Mouse (Mus musculus): ENCODE data around the gene Tnc.
"Not testable (repeated sequence)": the region's sequence is repeated elsewhere in the genome, so short reads cannot be mapped to it uniquely, and the experiment has no call there.

Tnc gene

DNA sequence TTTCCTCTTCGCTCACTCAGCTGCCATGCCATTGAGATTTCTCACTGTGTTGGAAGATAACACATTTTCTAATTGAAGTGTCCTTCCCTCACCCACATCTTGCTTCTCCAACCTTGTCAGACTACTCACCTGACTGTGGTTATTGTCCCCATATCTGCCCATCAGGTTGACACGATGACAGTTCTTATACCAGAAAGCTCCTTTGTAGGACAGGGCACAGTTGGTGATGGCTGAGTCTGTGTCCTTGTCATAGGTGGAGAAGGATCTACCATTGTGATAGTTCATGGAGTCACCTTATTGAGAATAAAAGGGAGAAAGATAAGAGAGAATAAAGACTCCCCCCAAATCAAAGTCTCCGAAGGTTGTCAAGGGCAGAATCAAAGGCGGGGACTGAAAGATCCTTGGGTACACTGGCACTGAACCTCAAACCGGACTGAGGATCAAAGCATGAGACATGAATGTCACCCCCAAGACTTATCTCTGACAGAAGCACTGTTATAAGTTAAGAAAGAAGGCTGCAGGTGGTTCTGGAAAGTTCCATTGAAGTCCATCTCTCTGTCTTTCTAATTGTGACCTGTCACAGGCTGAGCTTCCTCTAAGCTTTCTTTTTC is 84.9 kb downstream of the Tnc start:
- no peak for DNase-seq

DNA sequence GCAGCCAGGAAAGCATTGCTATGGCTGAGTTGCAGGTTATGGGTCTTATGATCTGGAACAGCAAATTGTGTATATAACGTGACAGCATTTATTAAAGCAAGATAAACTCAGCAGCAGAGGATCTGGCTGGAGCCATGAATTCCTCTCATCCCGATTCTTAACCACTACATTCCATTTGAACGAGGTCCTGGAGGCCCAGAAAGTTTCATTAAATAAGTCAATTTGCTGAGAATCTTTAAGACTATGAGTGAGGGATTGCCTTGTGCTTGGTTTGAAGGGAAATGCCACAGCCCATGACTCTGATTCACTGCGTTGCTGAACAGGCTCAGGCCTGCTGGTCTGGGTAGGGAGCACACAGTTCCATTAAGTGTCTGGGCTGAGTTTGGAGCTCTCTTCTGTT is 88.2 kb downstream of the Tnc start:
- no peak for DNase-seq

DNA sequence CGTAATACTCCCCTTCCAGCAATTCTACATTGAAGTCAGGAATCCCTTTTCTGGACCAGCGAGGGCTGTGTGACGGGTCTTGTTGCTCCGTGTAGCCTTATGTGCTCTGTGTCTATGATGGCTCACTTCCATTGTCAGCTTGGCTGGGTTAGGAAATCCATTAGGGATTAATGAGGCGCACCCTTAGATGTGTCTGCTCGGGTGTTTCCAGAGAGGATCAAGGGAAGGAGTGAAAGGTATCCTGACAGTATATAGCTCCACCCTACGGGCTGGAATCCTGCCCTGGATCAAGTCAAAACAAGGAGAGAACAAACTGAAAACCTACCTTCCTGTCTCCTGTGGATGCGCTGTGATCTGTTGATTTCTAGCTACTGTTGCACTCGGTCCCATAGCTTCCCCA is 96.8 kb downstream of the Tnc start:
- no peak for DNase-seq

DNA sequence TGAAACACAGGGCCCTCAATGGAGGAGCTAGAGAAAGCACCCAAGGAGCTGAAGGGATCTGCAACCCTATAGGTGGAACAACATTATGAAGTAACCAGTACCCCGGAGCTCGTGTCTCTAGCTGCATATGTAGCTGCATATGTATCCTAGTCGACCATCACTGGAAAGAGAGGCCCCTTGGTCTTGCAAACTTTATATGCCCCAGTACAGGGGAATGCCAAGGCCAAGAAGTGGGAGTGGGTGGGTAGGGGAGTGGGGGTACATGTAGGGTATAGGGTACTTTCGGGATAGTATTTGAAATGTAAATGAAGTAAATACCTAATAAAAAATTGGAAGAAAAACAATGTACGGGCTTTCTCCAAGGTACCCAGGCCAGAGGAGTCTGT is 98.1 kb downstream of the Tnc start:
- DNase-seq = not testable (repeated sequence)

DNA sequence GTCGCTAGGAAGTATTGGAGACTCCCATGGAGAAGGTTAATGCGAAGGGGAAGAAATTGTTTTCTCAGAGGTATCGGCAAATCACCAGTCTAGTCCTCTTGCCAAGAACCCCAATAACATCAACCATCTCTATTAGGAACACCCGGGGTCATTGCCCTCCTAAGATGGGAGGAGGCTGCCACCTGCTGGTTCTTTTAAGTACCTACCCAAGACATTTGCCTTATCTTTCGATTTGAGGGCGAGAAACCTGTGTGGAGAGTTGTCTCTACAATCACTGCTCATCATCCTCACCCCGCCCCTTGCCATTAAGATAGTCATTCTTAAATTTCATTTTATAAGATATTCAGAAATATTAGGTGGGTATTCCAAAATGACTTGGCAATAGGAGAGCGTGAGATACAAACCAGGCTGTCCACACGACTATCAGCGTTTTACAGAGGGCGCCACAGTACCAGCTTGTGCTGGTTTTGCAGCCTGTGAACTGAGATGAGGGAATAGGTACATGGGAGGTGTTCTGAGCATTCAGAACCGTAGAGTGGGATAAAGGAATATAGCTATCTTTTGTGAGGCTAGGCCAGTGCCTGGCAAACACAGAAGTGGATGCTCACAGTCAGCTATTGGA is 98.6 kb downstream of the Tnc start:
- peak; percentile 79 to 82 for DNase-seq

DNA sequence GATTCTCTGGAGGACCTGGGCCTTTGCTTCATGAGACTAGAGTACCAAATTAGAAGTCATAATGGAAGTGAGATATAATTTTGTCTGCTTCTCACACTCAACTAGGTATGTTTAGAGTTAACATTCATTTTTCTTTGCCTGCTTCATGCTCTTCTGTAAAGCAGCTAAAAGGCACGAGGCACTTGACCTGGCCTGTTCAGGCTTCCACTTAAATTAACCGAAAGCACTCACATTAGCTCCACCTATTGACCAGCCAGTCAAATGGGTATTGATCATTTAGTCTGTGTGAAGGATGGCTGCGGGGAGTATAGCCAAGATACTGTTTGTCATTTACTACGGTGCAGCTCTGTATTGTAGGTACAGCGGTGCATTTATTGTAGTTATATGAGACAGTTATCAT is 103.0 kb downstream of the Tnc start:
- DNase-seq = no peak

DNA sequence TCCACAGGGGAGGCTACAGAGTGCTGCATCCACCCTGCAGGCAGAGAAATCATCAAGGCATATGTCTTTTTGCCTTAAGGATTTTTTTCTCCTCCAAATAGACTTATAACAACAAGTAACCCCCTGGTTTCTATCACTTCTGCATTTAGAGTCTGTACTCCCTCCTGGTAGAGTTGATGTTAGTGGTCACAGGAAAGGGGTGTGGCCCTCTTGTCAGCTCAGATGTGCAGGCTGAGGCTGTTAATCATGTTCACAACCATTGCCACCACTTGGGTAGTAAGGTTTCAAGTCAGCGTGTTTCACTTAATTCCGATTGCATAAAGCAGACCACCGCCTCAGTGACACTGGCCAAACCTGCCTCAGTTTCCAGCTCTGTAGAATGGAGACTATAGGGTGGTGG is 103.9 kb downstream of the Tnc start:
- peak; percentile 60 to 62 for DNase-seq

DNA sequence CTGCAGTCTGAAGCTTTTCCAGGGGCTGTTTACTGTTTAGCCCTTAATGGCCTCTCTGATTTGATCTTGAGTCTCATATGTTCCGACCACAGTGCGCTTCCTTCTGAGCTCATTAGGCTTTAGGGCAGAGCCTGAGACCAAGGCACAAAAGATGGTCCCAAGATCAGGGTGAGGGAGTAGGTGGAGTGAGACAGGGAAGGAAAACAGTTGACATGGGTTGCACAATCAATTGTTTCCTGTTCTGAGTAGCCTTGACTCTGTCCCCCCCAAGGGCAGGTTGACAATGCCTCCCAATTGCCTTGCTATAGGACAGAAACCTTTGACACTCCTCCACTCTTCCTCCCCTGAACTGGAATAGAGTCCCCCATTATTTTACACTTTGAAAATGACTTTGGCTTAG is 105.4 kb downstream of the Tnc start:
- no peak for DNase-seq

DNA sequence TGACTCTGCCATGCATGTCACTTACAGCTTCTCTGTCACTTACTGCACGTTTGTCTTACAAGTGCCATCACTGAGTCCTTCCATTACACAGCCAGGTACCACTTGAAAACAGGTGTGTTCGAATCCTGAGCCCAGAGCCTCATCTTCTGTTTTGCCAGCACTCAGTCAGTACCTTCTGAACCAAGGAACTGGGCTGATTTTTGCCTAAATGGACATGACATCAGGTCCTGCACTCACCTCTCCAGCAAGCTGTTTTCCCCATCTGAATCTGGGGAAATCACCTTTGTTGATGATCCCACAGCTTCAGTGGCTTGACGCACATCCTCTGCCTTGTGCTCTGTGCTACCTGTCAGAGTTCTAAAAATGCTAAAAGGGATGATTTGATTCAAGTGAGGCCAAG is 107.4 kb downstream of the Tnc start:
- no peak for DNase-seq

DNA sequence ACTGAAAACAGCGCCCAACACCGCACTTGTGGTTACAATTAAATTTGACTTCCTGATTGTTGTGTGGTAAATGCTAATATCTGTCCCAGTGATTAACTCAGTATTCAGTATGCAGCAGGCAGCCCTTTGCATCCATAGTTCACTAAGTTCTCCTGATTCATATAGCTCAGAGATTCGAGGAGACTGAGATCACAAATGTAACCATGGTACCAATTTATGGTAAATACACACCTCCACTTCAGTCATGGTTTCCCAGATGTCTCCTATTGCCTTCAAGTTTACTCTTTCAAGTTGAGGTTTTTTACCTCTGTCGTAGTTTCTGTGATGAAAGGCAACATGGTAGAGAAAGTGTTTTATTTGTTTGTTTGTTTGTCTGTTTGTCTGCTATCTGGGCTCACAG is 110.9 kb downstream of the Tnc start:
- DNase-seq = no peak

DNA sequence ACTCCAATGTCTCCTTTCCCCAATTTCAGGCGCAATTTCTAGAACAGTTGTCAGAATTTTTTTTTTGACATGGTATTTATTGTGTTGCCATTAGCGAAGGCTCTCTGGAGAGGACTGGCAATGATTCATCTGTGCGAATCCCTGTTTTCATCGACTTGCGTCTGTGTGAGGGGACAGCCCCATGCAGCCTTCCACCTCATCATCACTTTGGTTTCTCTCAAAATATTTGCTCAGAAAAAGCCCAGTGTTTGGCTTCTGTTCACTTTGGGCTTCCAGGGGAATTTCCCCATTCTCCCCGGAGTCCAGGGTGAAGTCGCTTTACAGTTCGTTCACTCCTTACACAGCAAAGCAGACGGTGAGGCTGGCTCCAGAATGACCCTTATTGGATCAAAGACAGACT is 111.5 kb downstream of the Tnc start:
- DNase-seq = no peak

DNA sequence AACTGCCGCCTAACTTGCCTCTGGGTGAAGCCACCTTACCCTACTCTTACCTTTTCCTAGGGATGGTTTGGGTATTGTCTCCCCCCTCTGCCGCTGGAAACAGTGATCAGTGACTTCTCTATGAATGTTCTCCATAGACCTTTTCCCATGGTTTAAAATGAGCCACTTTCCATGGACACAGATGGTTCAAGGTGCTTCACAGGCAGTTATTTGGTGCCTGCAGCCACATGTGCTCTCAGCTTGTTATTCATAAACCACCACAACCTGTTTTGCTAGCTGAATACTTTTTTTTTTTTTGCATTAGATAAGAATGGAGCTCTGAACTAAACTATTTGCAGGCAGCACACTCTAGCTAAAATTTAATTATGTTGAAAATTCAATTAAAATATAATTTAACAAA is 116.0 kb downstream of the Tnc start:
- DNase-seq = no peak

DNA sequence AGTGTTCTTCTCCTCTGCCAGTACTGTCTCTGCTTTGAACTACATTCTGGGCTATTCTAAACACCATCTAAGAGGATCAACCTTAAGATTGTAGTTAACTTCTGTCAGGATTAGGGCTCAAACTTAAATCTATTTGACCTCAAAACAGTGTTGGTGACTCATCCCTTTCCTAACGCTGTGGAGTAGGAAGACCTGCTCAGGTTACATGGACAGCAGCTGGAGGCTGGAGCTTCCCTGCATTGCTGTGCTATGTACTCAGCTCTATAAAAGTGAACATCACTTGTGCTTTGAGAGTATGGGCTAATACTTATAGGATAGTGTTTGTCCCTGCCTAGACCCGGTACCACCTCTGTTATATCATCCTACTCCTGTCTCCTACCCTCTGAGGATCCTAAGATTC is 117.3 kb downstream of the Tnc start:
- DNase-seq = no peak

DNA sequence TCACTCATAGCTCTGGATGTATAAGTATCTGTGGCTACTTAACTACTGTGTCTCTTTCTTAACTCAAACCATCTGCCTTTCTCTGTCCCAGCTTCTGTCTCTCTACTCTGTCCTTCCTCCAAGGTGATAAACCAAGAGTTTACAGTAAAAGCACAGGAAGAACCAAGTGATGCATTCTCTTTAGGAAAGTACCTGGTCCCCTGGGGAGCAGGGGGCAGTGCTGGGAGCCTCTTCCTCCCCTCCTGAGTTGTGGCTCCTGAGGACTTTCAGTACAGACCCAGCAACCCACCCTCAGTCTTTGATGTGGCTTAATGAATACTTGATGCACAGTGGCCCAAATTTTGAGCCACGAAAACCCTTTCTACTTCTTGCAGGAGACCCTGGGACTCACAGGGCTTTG is 118.6 kb downstream of the Tnc start:
- DNase-seq = no peak

DNA sequence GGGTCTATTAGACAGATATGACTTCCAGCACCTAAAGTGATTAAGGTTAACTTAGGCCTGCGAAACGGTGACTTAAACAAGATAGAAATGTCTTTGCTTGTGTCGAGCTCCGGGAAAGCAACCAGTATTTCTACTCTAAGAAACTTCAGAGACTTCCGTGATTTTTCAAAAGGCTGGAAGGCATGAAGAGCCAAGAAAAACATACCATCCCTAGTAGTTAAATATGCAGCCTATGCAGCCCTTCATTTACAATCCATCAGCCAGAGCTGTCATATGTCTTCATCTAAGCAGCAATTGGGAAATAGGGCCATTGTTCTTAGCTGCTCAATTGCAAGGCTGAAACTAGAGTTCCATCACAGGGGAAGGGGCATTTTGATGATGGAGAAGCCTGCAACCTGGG is 129.6 kb downstream of the Tnc start:
- no peak for DNase-seq

DNA sequence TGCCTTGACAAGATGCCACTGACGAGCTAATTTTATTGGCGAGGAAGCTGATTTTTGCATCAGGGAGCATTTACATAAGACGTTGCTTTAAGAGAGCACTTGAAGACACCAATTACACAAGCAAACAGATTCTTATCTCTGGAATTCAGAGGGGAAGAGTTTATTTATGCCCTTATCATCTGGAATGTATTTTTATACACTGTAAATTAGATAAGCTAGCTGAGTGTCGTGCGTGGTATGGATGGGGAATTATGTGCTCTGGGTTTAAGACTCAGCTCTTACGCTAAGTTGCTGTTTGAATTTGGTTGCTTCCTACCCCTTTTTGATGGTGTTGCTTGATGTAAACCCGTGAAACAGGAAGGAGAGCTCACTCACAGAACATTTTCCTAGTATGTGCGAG is 130.1 kb downstream of the Tnc start:
- DNase-seq = no peak

DNA sequence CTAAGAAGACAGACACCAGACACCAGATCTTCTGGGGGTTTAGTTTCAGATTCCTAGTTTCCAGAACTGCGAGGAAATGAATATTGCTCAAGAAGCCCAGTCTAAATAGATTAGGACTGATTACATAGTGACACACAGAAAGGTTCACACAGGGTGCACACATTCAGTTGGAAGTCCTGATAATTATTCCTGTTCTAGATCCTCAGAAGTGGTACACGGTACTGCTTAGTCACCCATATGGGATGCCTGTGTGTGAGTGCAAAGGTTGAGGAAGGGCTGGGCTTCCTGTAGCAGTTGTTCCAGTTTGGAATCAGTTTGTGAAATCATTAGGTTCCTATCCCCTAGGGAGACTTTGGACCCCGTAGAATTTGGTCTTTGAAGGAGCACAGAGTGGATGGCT is 130.5 kb downstream of the Tnc start:
- DNase-seq = no peak
